Mouse (Mus musculus) heart, postnatal 0 days (tissue): Measurements from ENCODE around the gene Nup210l. TPM values are rescaled to one million over a fixed set of nuclear protein-coding genes. Genes with fewer than 3 reads are reported as not detected.

ENCODE experiments used
- ATAC-seq: fragments of 200-750 bp; cut with Nextera tagmentation; 2 replicates; pipeline ENCODE4 v1.8.0; 2017; ENCODE audit warnings: low read depth, moderate number of reproducible peaks, moderate library complexity; ENCODE audit not compliant: insufficient read depth
- DNase-seq: peaks from one replicate; pipeline ENCODE4 v3.0.0-alpha.2; 2016; ENCODE audit warnings: low spot score
- H3K27ac ChIP-seq: fragments of 300-500 bp; sonication (generic); 2 replicates; pipeline ENCODE4 v1.5.1; 2014; ENCODE audit warnings: low read depth, mild to moderate bottlenecking
- H3K27me3 ChIP-seq: fragments of 300-500 bp; sonication (generic); 2 replicates; pipeline ENCODE4 v1.6.1; 2014; ENCODE audit warnings: low read length, mixed read lengths; ENCODE audit not compliant: control insufficient read depth, insufficient read depth
- H3K36me3 ChIP-seq: fragments of 300-500 bp; sonication (generic); replicated peaks from 2 replicates; pipeline ENCODE4 v1.6.1; 2014; ENCODE audit warnings: low read length, mixed read lengths; ENCODE audit not compliant: control insufficient read depth, insufficient read depth
- H3K4me1 ChIP-seq: fragments of 300-500 bp; sonication (generic); 2 replicates; pipeline ENCODE4 v1.6.1; 2014; ENCODE audit warnings: antibody characterized with exemption; ENCODE audit not compliant: control insufficient read depth, insufficient read depth
- H3K4me2 ChIP-seq: fragments of 300-500 bp; sonication (generic); 2 replicates; pipeline ENCODE4 v1.6.1; 2014; ENCODE audit warnings: low read depth, mild to moderate bottlenecking, low read length, moderate library complexity
- H3K4me3 ChIP-seq: fragments of 300-500 bp; sonication (generic); 2 replicates; pipeline ENCODE4 v1.5.1; 2014; ENCODE audit warnings: low read depth, low read length
- H3K9ac ChIP-seq: fragments of 300-500 bp; sonication (generic); replicated peaks from 2 replicates; pipeline ENCODE4 v1.6.1; 2014; ENCODE audit warnings: low read depth, low read length, mixed read lengths
- H3K9me3 ChIP-seq: fragments of 300-500 bp; sonication (generic); replicated peaks from 2 replicates; pipeline ENCODE4 v1.6.1; 2016; ENCODE audit warnings: low read length; ENCODE audit not compliant: control insufficient read depth
- CTCF ChIP-seq: IDR thresholded peaks from 2 replicates; pipeline ENCODE4 v1.5.1; 2016; ENCODE audit warnings: antibody characterized with exemption, control low read depth, low read depth
- EP300 ChIP-seq: IDR thresholded peaks from 2 replicates; pipeline ENCODE4 v1.6.1; 2016; ENCODE audit warnings: antibody characterized with exemption, low read depth
- WGBS: fragments of 180-500 bp; shearing (Covaris S2); extraction: QIAGEN DNeasy Blood & Tissue Kit; methylation state at CpG from one replicate; pipeline ENCODE4 v1.1.7; 2014; 5-methylcytosine and 5-hydroxymethylcytosine counted together
- polyA plus RNA-seq: library from polyadenylated mRNA; unstranded; fragments of >200 nt; fragmentation: Nextera tagmentation; extraction: Ambion mirVana; gene quantifications from 2 replicates; pipeline ENCODE4 v1.2.1, GENCODE M21; 2015
- total RNA-seq: library from RNA; depleted of rRNA; stranded (reverse); fragments of >200 nt; gene quantifications from 2 replicates; pipeline ENCODE4 v1.2.3, GENCODE M21; 2014; ENCODE audit warnings: low replicate concordance

Nup210l gene
- total and polyA plus RNA-seq, 2 experiments from 2014 or later, result 0.04 TPM

DNA sequence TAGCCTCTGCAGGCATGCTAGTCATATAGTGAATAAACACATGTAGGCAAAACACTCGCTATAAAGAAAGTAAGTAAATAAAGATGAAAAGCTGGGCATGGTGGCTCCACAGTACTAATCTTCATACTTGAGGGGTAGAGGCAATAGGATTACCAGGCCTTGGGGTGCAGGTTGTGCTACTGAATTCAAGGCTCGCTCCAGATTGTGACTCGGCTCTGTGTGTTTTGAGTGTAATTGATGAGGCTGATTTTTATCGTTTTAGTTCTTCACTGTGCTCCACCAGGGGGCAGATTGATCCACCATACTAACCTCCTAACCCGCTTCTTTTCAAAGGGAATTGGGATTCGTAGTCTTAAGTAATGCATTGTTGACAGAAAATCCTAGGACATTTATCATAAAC, 116.2 kb downstream of the Nup210l start:
- WGBS, result 17% methylated on average over 6 of the region's 6 CpGs
- DNase-seq, result peak; percentile 55
- Histone ChIP-seq H3K4me3 (peak overlapping the region; percentile 62), H3K27me3 (no peaks in the 10 kb centered on the region), H3K9ac (peak overlapping the region; percentile 77), H3K4me1 (0 out of 2 replicates have a peak, but pooled peaks cover 4% of the 10 kb centered on the region), H3K36me3 (peaks cover 8% of the 10 kb centered on the region; the same call in 1 of the 2 replicates), H3K27ac (peak overlapping the region; percentile 81), H3K4me2 (peak overlapping the region; percentile 82), H3K9me3 (no peaks in the 10 kb centered on the region)
- TF ChIP-seq CTCF (peak; percentile 68), EP300 (no peak)
- peak; percentile 44 for ATAC-seq

DNA sequence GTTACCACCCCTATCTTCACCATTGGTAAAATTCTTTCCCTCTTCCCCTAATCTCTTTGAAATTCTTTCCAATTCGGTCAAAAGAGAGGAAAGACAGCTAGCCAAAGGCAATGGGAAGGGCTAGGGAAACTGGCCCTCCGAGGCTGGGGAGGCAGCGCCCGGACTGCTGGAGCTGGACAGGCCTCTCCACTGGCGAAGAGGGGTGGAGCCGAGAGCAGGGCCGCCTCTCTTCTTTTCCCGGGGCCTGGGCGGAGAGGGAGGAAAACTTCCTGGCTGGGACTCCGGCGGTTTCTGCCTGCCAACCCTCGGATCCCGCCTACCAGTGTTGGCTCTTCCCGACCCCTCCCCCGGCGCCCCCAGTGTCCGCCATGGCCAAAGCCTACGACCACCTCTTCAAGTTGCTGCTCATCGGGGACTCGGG, 116.6 kb downstream of the Nup210l start:
- TF ChIP-seq EP300 (no peak), CTCF (no peak)
- Histone ChIP-seq H3K4me2 (peak overlapping the region; percentile 82), H3K4me1 (0 out of 2 replicates have a peak, but pooled peaks cover 4% of the 10 kb centered on the region), H3K4me3 (peak overlapping the region; percentile 62), H3K9ac (peak overlapping the region; percentile 77), H3K27me3 (no peaks in the 10 kb centered on the region), H3K27ac (peak overlapping the region; percentile 81), H3K9me3 (no peaks in the 10 kb centered on the region), H3K36me3 (peaks cover 12% of the 10 kb centered on the region; the same call in 1 of the 2 replicates)
- ATAC-seq, result peak; percentile 90
- 0% methylated on average over 18 of the region's 20 CpGs for WGBS
- DNase-seq, result peak; percentile 79

DNA sequence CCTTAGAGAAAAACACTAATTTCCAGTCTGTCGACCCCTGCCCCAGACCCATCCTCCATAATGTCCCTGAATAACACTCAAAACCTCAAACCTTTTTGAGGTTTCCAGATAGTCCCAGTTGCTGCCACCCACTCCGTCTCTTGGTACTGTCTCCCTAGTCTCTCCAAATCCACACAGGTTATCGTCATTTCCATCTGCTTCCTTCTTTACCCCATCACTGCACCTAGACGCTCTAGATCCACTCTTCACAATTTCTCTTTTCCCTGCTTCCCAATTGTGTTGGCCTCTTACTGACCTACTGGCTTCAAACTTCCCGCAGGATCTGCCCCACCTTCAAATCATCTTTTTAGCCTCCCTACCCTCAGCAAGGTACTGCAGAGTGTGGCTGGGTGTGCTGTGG, 117.2 kb downstream of the Nup210l start:
- peak overlapping the region; percentile 82 for H3K4me2 ChIP-seq
- H3K4me3 ChIP-seq, result peak overlapping the region; percentile 62
- TF ChIP-seq CTCF (no peak), EP300 (no peak)
- no peak for ATAC-seq
- H3K27me3 ChIP-seq, result no peaks in the 10 kb centered on the region
- no peak for DNase-seq
- 0 out of 2 replicates have a peak, but pooled peaks cover 4% of the 10 kb centered on the region for H3K4me1 ChIP-seq
- H3K36me3 ChIP-seq, result peaks cover 13% of the 10 kb centered on the region; the same call in 1 of the 2 replicates
- peak overlapping the region; percentile 77 for H3K9ac ChIP-seq
- H3K27ac ChIP-seq, result peak overlapping the region; percentile 81
- WGBS, result 16% methylated on average over 5 of the region's 5 CpGs
- H3K9me3 ChIP-seq, result no peaks in the 10 kb centered on the region

DNA sequence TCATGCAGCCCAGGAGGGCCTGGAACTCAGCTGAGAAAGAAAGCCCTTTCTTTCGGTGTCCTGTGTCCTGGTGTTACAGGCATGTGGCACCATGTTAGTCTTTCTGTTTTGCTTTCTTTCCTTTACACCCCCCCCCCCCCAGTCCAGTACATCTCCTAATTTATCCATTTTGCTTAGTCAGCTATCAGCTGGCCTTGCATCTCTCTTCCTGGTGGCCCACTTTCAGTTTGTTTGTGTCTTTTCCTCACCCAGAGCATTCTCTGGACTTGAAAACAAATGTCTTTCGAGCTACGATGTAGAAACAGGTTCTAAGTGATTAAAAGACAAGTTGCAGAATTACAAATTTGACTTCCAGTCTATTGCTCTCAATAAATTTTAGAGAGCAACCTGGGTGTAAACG, 118.5 kb downstream of the Nup210l start:
- TF ChIP-seq EP300 (no peak), CTCF (no peak)
- WGBS, result 83% methylated on average over 4 of the region's 4 CpGs
- no peak overlapping the region for H3K9ac ChIP-seq
- no peaks in the 10 kb centered on the region for H3K9me3 ChIP-seq
- H3K27me3 ChIP-seq, result no peaks in the 10 kb centered on the region
- no peak overlapping the region for H3K4me2 ChIP-seq
- 0 out of 2 replicates have a peak, but pooled peaks cover 4% of the 10 kb centered on the region for H3K4me1 ChIP-seq
- DNase-seq (no peak), ATAC-seq (no peak)
- no peak overlapping the region for H3K4me3 ChIP-seq
- no peak overlapping the region for H3K27ac ChIP-seq
- H3K36me3 ChIP-seq, result peaks cover 13% of the 10 kb centered on the region; the same call in 1 of the 2 replicates

DNA sequence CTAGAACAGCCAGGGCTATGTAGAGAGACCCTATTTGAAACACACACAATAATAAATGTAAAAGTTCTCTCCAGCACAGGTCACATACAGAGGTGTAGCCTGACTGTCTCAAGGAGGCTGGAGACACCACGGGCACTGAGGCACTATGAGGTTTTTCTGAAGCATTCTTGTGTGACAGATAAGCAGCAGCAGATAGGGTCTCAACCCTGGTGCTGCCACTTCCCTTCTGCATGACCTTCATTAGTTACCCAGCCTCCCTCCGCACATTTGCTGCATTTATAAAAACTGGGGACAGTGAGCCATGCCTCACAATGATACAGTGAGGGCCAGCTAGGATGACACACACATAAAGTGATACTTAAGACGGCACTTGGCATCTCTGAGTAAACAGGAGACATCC, 119.0 kb downstream of the Nup210l start:
- no peak for TF ChIP-seq EP300
- no peak for TF ChIP-seq CTCF
- no peak overlapping the region for H3K9ac ChIP-seq
- H3K9me3 ChIP-seq, result no peaks in the 10 kb centered on the region
- peaks cover 13% of the 10 kb centered on the region; the same call in 1 of the 2 replicates for H3K36me3 ChIP-seq
- no peaks in the 10 kb centered on the region for H3K27me3 ChIP-seq
- H3K4me1 ChIP-seq, result 0 out of 2 replicates have a peak, but pooled peaks cover 4% of the 10 kb centered on the region
- no peak overlapping the region for H3K27ac ChIP-seq
- no peak overlapping the region for H3K4me2 ChIP-seq
- no peak overlapping the region for H3K4me3 ChIP-seq
- no peak for ATAC-seq
- no peak for DNase-seq
- WGBS, result 49% methylated on average over 3 of the region's 3 CpGs

DNA sequence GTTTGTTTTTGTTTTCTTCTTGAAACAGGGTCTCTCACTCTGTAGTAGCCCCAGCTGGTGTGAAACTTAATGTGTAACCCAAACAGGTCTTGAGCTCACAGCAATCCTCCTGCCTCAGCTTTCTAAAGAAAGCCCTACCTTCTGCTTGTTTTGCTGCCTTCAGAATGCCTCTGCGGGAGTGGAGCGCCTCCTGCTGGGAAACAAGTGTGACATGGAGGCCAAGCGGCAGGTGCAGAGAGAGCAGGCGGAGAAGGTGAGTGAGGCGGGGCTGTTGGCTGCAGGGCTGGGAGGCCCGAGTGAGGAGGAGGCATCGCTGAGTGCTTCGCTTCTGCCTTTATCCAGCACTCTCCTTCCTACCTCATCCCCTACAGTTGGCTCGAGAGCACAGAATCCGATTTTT, 120.4 kb downstream of the Nup210l start:
- no peak for DNase-seq
- H3K9ac ChIP-seq, result no peak overlapping the region
- no peak overlapping the region for H3K4me3 ChIP-seq
- no peaks in the 10 kb centered on the region for H3K27me3 ChIP-seq
- H3K9me3 ChIP-seq, result no peaks in the 10 kb centered on the region
- H3K27ac ChIP-seq, result no peak overlapping the region
- H3K4me2 ChIP-seq, result no peak overlapping the region
- TF ChIP-seq CTCF (no peak), EP300 (no peak)
- 73% methylated on average over 10 of the region's 10 CpGs for WGBS
- peaks cover 13% of the 10 kb centered on the region; the same call in 1 of the 2 replicates for H3K36me3 ChIP-seq
- H3K4me1 ChIP-seq, result 0 out of 2 replicates have a peak, but pooled peaks cover 4% of the 10 kb centered on the region
- no peak for ATAC-seq
